Mouse (Mus musculus) thymus, postnatal 10 days (tissue): ENCODE data around the gene Slc25a19.

Experiments used
- DNase-seq, 2 experiments: peaks; one replicate each; pipeline ENCODE4 v3.0.0; 2021; ENCODE audit warnings: low spot score in 2 of 2

The Slc25a19 gene

DNA sequence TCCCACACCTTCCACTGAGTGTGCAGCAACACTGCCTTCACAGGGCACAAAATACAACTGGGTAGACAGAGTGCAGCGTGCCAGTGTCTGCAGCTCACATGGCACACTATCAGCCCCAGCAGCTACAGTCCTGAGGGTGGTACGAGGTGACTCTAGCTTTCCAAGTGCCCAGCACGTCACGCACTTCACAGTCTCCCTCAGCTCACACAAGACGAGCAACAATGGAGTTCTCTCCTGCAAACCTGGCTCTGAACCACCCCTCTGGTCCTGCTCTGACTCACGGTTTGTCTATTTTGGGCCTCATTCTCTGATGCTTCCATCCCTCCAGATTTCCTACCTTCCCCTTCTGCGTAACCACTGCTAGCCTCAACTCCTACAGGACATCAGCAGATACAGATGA, 28.4 kb downstream of the Slc25a19 start:
- no peak for DNase-seq

- no peak for DNase-seq
Measured at GRCm38 (mm10) chr11:115598309-115598708, 29.8 kb downstream of the Slc25a19 start.

- no peak for DNase-seq
Measured at GRCm38 (mm10) chr11:115595209-115595608, 32.9 kb downstream of the Slc25a19 start.

GRCm38 (mm10) chr11:115590526-115591075, 37.5 kb downstream of the Slc25a19 start:
- DNase-seq = no peak

DNA sequence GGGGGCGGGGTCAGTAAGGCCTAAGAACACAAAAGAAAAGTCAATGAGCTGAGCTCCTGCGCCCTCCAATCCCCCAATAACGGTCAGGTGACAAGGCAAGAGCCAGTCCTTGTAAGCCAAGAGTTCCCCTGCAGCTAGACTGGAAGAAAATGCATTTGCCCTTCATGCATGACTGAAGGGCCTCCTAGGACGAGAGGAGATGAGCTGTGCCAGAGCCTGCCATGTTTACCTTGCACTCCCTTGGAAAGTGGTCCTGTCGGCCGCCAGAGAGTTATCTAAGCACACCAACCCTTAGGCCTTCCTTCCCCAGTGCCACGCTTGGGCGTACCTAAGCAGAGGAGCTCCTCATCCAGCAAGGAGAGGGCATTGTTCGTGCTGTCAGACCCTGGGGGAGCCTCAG, 40.1 kb downstream of the Slc25a19 start:
- no peak for DNase-seq

DNA sequence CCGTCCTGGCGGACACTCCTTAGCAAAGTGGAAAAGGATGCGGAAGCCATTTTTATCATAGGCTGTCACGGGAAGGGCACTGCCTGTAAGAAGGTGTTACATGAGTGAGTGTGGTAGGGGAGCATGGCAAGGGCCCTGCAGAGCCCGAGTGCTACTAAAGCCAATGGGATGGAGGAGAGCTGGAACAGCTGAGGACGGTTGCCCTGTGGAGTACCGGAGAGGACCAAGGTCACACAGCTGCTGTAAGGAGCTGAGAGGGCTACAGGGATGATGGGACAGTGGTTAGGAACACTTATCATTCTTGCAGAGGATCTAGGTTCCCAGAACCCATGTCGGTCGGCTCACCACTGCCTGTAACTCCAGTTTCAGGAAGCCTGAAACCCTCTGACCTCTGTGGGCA, 41.7 kb downstream of the Slc25a19 start:
- DNase-seq = no peak

DNA sequence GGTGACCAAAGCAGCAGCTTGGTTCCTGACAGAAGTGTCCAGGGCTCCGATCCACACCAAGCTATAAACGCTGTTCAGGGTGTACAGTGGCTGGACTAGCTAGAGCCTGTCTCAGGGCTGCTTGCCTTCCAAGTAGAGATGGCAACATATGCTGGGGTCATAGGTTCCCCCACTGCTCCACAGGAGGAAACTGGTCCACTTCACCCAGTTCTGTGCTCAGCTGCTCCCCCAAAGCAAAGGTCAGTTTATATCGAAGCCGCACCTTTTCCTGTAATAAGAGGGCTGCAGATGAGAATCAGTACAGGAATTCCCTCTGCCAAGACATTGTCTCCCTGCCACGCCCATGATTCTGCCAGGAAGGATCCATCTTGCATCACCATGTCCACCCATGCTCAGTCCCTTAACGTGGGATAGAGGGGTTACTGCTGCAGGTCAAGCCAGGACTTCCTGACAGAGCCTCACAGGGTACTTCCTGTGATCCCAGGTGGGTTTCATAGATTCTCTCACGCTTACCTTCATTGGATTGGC, 42.5 kb downstream of the Slc25a19 start:
- no peak for DNase-seq

GRCm38 (mm10) chr11:115584376-115585073, 43.6 kb downstream of the Slc25a19 start:
- no peak for DNase-seq

GRCm38 (mm10) chr11:115582913-115583606, 45.0 kb downstream of the Slc25a19 start:
- DNase-seq = no peak

DNA sequence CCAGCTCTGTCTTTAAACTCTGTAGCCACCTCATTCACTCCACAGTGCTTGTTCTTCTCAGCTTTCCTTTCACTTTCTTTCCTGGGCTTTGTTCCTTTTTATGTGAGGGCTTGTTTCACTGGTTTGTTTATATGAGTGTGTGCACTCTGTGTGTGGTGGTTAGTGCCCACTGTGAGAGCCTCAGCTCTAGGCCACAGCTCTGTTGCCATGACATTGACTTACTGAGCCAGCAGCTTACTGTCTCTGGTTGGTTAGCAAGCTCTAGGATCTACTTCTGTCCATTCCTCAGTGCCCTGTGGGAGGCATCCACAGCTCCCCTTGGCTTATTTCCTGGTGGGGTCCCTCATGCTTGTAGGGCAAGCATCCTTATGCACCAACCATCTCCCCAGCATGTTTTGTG, 49.0 kb downstream of the Slc25a19 start:
- DNase-seq = no peak

GRCm38 (mm10) chr11:115564961-115565360, 63.1 kb downstream of the Slc25a19 start:
- no peak for DNase-seq
